Mouse (Mus musculus): Measurements from ENCODE around the gene Ilk. TPM values are rescaled to one million over a fixed set of nuclear protein-coding genes. Genes with fewer than 3 reads are reported as not detected.

The Ilk gene
- total RNA-seq, 1 experiment from 2014 or later: 128 TPM

- ATAC-seq (replicated peaks; ENCODE audit: insufficient number of reproducible peaks, low FRiP score, low TSS enrichment, poor library complexity, severe bottlenecking): no peak
These were observed 40.9 kb downstream of the Ilk start for GRCm38 (mm10) chr7:105777316-105777715.

- ATAC-seq (replicated peaks; ENCODE audit: insufficient number of reproducible peaks, low FRiP score, low TSS enrichment, poor library complexity, severe bottlenecking): peak; percentile 32; the same call in 1 of the 2 replicates
These were observed 41.6 kb downstream of the Ilk start for GRCm38 (mm10) chr7:105777797-105778552.

GRCm38 (mm10) chr7:105778553-105779265 is 42.3 kb downstream of the Ilk start:
- peak; percentile 75; the same call in 1 of the 2 replicates for ATAC-seq (replicated peaks; ENCODE audit: insufficient number of reproducible peaks, low FRiP score, low TSS enrichment, poor library complexity, severe bottlenecking)

GRCm38 (mm10) chr7:105783861-105784260 is 47.5 kb downstream of the Ilk start:
- ATAC-seq (replicated peaks; ENCODE audit: insufficient number of reproducible peaks, low FRiP score, low TSS enrichment, poor library complexity, severe bottlenecking): no peak

- ATAC-seq (replicated peaks; ENCODE audit: insufficient number of reproducible peaks, low FRiP score, low TSS enrichment, poor library complexity, severe bottlenecking): no peak
These were observed 48.2 kb downstream of the Ilk start for GRCm38 (mm10) chr7:105784556-105784955.

GRCm38 (mm10) chr7:105786506-105787284 is 50.3 kb downstream of the Ilk start:
- ATAC-seq (replicated peaks; ENCODE audit: insufficient number of reproducible peaks, low FRiP score, low TSS enrichment, poor library complexity, severe bottlenecking): no peak

GRCm38 (mm10) chr7:105787285-105788140 is 51.1 kb downstream of the Ilk start, which contains the start of gene Dchs1:
TSS of gene Dchs1 (minus strand) at chr7:105787654.
- ATAC-seq (replicated peaks; ENCODE audit: insufficient number of reproducible peaks, low FRiP score, low TSS enrichment, poor library complexity, severe bottlenecking): no peak

- no peak for ATAC-seq (replicated peaks; ENCODE audit: insufficient number of reproducible peaks, low FRiP score, low TSS enrichment, poor library complexity, severe bottlenecking)
These were observed 54.8 kb downstream of the Ilk start for GRCm38 (mm10) chr7:105791147-105791546.

Other genes starting within 250 kb of the Ilk start
- gene Smpd1, start 182.2 kb upstream of the Ilk start, total RNA-seq (2017): 20.2 to 29.2 TPM (median 28.0 TPM) in 3 replicates
- gene Apbb1, start 154.9 kb upstream of the Ilk start, total RNA-seq (2017): 6.0 to 25.3 TPM (median 10.9 TPM) in 3 replicates
- gene Hpx, start 136.5 kb upstream of the Ilk start, total RNA-seq (2017): not detected in 3 replicates
- gene Trim3, start 103.0 kb upstream of the Ilk start, total RNA-seq (2017): 4.9 to 26.3 TPM (median 23.4 TPM) in 3 replicates
- 57.4 to 73.7 TPM (median 68.2 TPM) in 3 replicates for gene Timm10b, start 96.5 kb upstream of the Ilk start, total RNA-seq (2017)
- 35.1 to 41.9 TPM (median 38.1 TPM) in 3 replicates for gene Arfip2, start 96.2 kb upstream of the Ilk start, total RNA-seq (2017)
- gene Gm45799, start 96.0 kb upstream of the Ilk start, total RNA-seq (2017): 1.5 to 7.3 TPM (median 2.1 TPM) in 3 replicates
- 1.6 to 6.3 TPM (median 5.8 TPM) in 3 replicates for gene Dnhd1, start 85.8 kb upstream of the Ilk start, total RNA-seq (2017)
- gene Rrp8, start 793 bp downstream of the Ilk start, total RNA-seq (2017): 9.4 to 15.5 TPM (median 14.7 TPM) in 3 replicates
- gene Taf10, start 7.8 kb downstream of the Ilk start, total RNA-seq (2017): 113 to 187 TPM (median 117 TPM) in 3 replicates
- gene Tpp1, start 15.6 kb downstream of the Ilk start, total RNA-seq (2017): 13.5 to 25.3 TPM (median 22.9 TPM) in 3 replicates
- gene Dchs1, start 51.1 kb downstream of the Ilk start, total RNA-seq (2017): not detected in 3 replicates
- 12.5 to 18.7 TPM (median 17.9 TPM) in 3 replicates for gene Mrpl17, start 74.5 kb downstream of the Ilk start, total RNA-seq (2017)
- 401 to 1,201 TPM (median 560 TPM) in 3 replicates for gene Gm4070, start 217.4 kb downstream of the Ilk start, total RNA-seq (2017)